Mouse (Mus musculus): ENCODE results near the gene Tfdp1.

Tfdp1 gene

GRCm38 (mm10) chr8:13353155-13353833 lies 14.7 kb downstream of the Tfdp1 start:
- DNase-seq, result no peak

GRCm38 (mm10) chr8:13353883-13354282 lies 15.3 kb downstream of the Tfdp1 start:
- DNase-seq, result no peak

GRCm38 (mm10) chr8:13356221-13356620 lies 17.7 kb downstream of the Tfdp1 start:
- no peak for DNase-seq

- DNase-seq, result no peak
Observed at GRCm38 (mm10) chr8:13356681-13357080, 18.1 kb downstream of the Tfdp1 start.

DNA sequence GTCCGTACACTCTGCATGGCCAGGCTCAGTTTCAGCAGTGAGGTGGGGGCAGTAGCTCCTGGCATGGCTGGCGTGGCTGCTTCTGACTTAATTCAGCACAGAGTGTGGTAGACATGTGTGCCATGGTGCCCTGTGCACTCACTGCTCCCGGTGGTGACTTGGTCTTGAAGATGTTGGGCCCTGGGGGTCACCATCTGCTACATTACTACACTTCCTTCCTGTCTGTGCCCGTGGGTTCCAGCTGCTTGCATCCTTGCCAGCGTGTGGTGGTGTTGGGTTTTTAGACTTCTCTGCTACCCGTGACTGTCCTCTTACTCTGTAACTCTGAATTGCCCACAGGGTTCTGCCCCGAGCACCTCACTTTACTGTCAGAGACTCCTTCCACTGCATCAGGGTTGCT lies 21.7 kb downstream of the Tfdp1 start:
- no peak for DNase-seq

DNA sequence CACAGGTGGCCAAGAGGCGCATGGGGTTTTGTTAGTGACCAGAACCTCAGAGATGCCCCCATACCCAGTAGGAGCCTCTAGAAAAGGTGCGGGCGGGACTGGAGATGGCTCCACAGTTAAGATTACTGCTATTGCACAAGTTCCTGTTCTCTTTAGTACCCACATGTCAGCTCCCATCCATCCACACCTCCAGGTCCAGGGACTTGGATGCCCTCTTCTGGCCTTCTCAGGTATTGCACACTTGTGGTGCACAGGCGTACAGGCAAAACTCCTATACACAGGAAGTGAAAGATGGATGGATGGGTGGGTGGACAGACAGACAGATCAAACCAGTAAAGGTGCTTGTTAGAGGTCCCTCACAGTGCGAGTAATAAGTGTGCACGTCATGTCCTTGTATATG lies 23.3 kb downstream of the Tfdp1 start:
- DNase-seq, result no peak

DNA sequence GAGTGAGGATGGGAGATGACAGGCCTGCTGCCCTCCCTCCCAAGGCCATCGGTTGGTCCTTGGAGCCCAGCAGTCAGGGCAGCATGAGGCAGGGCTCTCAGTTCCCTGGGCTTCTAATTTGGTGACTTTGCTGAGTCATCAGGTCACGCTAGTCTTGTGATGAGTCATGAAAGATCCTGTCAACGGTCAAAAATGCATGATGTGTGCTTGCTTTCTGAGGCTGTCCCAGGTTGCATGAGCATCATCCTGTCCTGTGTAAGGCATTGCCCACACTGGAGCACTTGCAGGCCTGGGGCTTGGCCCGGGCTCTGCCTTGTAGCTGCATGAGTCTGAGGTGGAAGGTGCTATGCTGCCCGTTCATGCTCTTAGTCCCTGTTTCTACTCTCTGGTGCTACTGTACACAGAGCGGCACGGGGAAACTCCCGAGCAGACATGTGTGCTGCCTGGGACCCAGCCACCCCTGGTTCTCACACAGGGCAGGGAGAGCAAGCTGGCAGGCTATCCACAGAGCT lies 34.7 kb downstream of the Tfdp1 start:
- no peak for DNase-seq

- no peak for DNase-seq
Observed at GRCm38 (mm10) chr8:13381630-13382029, 43.1 kb downstream of the Tfdp1 start.

GRCm38 (mm10) chr8:13382536-13382935 lies 44.0 kb downstream of the Tfdp1 start:
- DNase-seq, result no peak

DNA sequence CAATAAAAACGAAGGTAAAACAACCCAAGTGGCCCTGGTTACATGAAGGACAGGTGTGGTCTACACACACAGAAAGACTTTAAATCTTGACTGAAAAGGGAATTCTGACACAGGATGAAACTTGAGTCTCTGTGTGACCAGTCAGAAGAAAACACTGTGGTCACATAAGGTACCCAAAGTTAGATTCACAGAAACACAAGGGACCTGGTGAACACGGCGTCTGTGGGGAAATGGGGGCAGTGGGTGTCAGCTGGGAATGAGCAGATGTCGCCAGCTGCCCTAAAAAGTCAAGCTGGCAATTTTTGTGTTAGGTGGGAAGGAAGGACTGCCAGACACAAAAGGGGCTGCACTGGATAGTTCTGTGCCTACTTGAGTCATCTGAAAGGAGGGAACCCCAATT lies 44.4 kb downstream of the Tfdp1 start:
- no peak for DNase-seq

- no peak for DNase-seq
Observed at GRCm38 (mm10) chr8:13386366-13386765, 47.8 kb downstream of the Tfdp1 start.

GRCm38 (mm10) chr8:13387728-13388127 lies 49.2 kb downstream of the Tfdp1 start:
- DNase-seq, result no peak

- DNase-seq, result no peak
Observed at GRCm38 (mm10) chr8:13388744-13389143, 50.2 kb downstream of the Tfdp1 start.

GRCm38 (mm10) chr8:13393869-13394268 lies 55.3 kb downstream of the Tfdp1 start:
- no peak for DNase-seq

DNA sequence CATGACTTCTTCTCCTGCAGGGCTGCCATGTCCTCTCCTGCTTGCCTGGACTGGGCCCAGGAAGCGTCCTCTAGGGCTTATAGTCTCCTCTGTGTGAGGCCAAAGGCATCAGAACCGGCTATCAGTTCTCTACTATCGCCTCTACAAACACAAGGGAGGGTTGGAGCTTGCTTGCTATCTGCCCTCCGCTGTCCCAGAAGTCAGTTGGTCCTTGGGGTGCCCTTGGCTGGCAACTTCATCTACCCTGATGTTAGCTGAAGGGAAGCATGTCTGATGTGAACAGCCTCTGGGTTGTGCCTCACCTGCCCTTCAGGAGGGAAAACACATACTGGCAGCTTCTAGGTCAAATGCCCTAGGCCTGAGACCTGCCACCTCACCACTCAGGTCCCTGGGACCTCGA lies 58.2 kb downstream of the Tfdp1 start, which contains the start of gene Atp4b:
Atp4b (minus strand) TSS at position 101 of the 400 bp plus-strand sequence.
- no peak for DNase-seq

DNA sequence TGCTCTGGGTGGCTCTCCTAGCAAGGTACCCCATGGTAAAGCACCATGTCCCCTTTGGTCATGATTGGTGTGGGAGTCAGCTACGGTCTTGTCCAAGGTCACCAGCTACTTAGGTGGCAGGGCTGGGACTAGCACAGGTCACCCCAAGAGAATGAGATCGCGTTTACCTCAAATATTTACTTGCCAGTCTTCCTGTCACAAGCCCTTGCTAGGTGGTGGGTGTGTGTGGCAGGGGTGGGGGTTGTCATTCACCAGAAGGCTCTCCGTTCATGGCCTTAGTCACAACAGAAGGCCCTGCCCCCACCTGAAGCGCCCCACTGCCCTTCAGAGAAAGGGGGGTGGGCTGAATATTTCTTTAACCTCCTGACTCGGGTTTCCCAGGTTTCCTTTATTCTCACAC lies 65.0 kb downstream of the Tfdp1 start:
- DNase-seq, result no peak

GRCm38 (mm10) chr8:13404666-13405131 lies 66.1 kb downstream of the Tfdp1 start, which contains the start of gene Grk1:
TSS of gene Grk1 (plus strand) at chr8:13405081.
- no peak for DNase-seq

DNA sequence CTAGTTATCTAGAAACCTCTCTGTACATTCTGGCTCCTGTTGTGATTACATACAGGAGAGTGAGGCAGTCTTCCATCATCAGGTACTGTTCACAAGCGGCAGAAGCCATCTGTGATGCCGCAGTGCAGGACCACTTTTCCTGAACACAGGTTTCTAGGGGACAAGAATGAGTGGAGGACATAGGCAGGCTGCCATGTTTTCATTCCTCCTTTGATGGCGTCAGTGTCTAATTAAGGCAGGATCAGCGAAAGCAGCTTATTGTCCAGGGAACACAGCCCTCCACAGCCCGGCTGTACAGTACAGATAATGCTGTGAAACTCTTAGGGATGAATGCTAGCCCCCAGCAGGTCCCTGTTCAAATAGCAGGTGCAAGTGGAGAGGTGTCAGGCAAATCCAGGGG lies 67.5 kb downstream of the Tfdp1 start:
- DNase-seq, result no peak

GRCm38 (mm10) chr8:13411597-13411996 lies 73.0 kb downstream of the Tfdp1 start:
- DNase-seq, result peak; percentile 58

GRCm38 (mm10) chr8:13412891-13413558 lies 74.5 kb downstream of the Tfdp1 start:
- DNase-seq, result peak; percentile 38

DNA sequence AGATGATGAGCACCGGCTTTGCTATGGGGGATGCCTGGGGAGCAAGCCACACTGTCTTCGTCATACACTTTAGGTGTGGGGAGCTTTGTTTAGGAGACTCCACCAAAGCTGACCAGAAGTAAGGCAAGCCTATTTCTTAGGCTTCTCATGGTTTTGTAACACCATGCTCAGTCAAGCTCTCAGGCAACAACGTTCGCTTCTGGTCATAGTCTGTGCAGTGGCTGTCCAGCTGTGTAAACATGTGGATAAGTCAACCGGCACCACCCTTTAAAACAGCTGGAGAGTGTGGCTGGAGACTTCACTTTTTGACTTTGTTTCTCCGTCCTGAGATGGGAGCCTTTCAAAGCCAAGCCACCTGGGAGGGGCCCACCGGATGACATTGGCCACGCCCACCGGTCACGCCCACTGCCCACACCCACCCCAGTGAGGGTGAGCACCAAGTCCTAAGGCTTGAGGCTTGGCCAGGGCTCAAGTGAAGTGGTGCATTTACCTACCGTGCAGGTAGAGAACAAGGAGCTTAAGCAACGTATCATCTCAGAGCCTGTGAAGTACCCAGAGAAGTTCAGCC lies 75.4 kb downstream of the Tfdp1 start:
- no peak for DNase-seq

- no peak for DNase-seq
Observed at GRCm38 (mm10) chr8:13415879-13416278, 77.3 kb downstream of the Tfdp1 start.

GRCm38 (mm10) chr8:13419111-13419639 lies 80.6 kb downstream of the Tfdp1 start:
- DNase-seq, result no peak

GRCm38 (mm10) chr8:13420970-13421369 lies 82.4 kb downstream of the Tfdp1 start:
- DNase-seq, result no peak

All from kidney, adult 9 months (tissue).